Mouse (Mus musculus) mouse embryonic stem cell (cell line): ENCODE data around the gene Epb41l4b.

Experiments used
- in situ Hi-C, 2 experiments: fragments of 300-500 bp; cut with MboI; formaldehyde crosslinking; loops; 1 replicate in 1 of 2; 3 replicates in 1 of 2; pipeline ENCODE4 v1.14.3; 2019 to 2020; ENCODE audit warnings: low sequenced_read_pairs in 2 of 2, low pct_unique_long_range_greater_than_20kb in 1 of 2, mixed read lengths in 1 of 2; ENCODE audit not compliant: unreplicated experiment in 1 of 2

Gene Epb41l4b

DNA sequence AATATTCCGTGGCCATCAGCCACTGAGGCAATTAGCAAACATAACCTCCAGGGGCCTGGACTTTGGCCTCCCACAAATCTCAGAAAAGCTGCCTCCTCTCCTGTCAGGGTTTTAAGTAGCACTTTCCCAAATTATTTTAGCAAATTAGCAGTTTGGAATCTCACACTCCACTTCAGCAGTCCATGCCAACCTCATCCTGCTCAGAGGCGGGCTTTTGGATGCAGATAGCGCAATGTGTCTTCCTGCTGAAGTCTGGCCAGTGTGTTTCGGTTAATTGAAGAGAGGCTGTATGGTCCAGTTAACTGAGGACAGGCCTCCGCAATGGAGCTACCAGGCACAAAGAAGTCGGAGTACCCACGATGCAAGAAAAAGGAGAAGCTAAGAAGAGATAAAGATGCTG, 17.3 kb upstream of the Epb41l4b start:
- in situ Hi-C loops: no loop called here

DNA sequence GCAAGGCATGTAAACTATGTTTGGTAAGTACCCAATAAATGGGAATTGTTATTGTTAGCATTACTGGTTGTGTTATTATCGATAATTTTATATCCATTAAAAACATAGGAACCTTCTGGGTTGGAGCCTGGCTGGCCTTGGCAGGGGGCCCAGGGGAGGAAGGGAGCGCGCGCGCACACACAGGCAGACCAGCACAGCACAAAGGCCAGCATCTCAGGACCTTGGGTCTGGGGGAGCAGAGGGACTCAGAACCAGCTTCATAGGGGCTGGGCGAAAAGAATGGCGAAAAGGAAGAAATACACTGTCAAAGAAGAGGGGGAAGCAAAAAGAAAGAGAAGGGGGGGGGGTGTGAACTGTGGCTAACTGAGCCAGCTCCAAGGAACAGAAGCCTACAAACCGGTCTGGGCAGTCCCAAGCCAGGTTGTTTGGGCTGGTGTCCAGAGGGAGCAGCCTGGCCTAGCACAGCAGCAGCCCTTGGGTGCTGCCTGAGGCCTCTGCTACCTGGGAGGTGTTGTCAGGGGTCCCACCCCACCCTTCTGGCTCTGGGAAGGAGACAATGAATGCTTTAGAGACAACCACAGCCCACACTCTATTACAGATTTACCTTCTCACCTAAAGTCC, 13.4 kb upstream of the Epb41l4b start:
- in situ Hi-C loops: no loop called here

DNA sequence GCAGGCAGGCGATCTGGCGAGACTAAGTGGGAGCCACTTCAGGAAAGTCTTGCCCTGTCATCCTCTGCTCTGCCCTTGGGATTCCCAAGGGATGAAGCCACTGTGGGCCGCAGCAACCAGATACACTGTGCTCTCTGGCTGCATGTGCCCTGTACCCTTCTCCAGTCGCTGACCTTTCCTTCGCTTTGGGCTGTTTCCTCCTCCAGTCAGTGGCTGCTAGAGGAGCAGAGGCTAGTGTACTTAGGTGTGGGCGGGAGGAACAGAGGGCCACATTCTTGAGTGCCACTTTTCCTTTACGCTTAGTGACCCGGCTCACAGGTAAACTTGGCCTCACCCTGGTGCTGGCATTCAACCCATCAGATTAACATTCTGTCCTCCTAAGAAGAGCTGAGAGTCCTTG, 10.6 kb upstream of the Epb41l4b start:
- in situ Hi-C loops: no loop called here

DNA sequence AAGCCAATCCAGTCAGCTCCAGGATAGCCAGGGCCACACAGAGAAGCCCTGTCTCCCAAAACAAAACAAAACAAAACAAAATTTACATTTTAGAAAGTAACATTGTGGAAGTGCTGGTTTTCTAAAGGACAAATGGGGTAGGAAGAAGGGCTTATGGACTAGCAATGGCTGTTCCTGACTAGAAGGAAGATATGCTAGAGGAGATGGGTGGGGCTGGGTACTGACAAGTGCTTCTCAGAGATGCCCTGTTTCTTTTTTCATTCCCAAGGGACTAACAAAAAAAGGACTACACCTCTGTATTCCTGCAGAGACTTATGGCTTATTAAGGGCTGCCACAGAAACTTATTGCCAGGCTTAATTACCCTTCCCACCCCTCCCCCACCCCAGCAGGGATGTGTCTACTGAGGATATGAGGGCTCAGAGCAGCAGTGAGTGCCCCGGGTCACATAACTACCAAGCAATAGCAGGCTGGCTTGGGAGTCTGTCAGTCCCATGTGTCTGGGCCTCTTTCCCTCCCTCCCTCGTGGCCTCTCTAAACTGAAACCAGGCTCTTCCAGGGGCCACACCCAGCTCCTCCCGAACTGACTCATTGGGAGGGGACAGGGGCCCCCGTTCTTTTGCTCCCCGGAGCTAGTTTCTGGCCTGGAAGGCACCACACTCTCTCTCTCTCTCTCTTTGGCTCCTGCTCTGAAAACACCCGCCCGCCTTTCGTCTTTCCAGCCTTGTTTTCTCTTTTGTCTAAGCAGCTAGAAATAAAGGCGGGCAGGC, 10.0 kb upstream of the Epb41l4b start:
- in situ Hi-C loops: no loop called here

GRCm38 (mm10) chr4:57148182-57148581, 4.9 kb upstream of the Epb41l4b start:
- in situ Hi-C loops: no loop called here

GRCm38 (mm10) chr4:57142374-57143025, 737 bp downstream of the Epb41l4b start:
- in situ Hi-C loops: no loop called here

GRCm38 (mm10) chr4:57141908-57142361, 1.3 kb downstream of the Epb41l4b start:
- in situ Hi-C loops: no loop called here

- in situ Hi-C loops: no loop called here
These were observed 2.1 kb downstream of the Epb41l4b start for GRCm38 (mm10) chr4:57140992-57141717.

GRCm38 (mm10) chr4:57140200-57140799, 2.9 kb downstream of the Epb41l4b start:
- in situ Hi-C loops: no loop called here

- in situ Hi-C loops: no loop called here
These were observed 3.8 kb downstream of the Epb41l4b start for GRCm38 (mm10) chr4:57139433-57139832.

GRCm38 (mm10) chr4:57138093-57138440, 5.2 kb downstream of the Epb41l4b start:
- in situ Hi-C loops: no loop called here

- in situ Hi-C loops: no loop called here
These were observed 5.7 kb downstream of the Epb41l4b start for GRCm38 (mm10) chr4:57137371-57138092.

DNA sequence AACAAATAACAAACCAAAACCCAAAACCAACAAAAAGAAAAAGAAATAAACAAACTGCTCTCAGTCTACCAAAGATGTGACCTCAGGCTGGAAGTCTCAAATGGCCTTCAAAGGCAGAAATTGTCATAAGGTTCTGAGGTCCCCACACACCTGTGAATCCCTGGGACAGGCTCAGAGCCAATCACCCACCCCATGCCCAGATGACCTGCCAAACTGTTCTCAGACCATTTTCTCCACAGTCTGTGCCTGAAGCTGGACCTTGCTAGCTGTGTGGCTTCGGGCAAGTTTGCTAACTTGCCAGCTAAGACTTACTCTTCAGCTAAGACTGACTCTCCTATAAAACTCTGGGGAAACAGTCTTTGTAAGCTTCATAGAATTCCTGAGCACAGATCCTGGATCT, 7.8 kb downstream of the Epb41l4b start:
- in situ Hi-C loops: no loop called here

- in situ Hi-C loops: no loop called here
These were observed 8.7 kb downstream of the Epb41l4b start for GRCm38 (mm10) chr4:57134554-57134953.

GRCm38 (mm10) chr4:57131839-57132238, 11.4 kb downstream of the Epb41l4b start:
- in situ Hi-C loops: no loop called here

DNA sequence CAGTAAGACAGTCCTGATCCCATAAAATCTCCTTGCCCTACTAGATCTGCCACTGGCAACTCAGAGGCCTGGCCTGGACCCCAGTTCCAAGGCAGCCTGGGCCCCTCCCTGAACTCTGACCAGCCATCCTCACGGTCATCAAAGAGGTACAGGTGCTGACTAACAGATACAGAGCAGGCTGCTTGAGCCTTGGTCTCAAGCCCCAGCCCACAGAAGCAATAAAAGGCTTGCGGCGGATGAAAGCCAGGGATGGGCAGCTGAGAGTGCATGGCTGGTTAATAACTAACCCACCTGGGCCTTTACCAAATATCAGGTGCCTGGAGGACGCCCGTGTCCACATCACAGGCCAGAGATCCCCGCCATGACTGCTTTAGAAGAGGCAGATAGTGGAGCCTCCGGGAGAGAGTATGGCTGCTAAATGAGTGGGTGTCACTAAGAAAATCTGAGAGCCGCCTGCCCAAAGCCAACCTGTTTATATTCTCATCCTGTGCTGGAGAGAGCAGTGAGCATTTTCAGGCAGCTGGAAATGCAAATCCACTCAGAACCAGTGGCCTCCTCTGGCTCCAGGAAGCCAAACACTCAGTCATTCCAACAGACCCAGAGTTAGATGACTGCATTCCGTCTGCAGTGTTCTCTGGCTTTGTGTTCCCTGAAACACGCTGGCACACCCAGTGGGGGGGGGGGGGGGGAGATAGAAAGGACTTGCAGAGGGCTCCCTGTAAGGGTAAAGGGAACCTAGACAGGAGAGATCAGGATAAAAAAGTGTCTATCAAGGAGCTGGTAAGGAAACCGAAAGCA, 13.3 kb downstream of the Epb41l4b start:
- in situ Hi-C loops: no loop called here

GRCm38 (mm10) chr4:57123003-57123402, 20.2 kb downstream of the Epb41l4b start:
- in situ Hi-C loops: no loop called here
